Mouse (Mus musculus) liver, postnatal 0 days (tissue): ENCODE results near the gene Rsph10b.

Source experiments
- CTCF ChIP-seq: sonication (generic); IDR thresholded peaks from 2 replicates; pipeline ENCODE4 v1.5.1; 2016; ENCODE audit warnings: antibody characterized with exemption, low read depth
- EP300 ChIP-seq: IDR thresholded peaks from 2 replicates; pipeline ENCODE4 v1.6.1; 2016; ENCODE audit warnings: antibody characterized with exemption, low read depth, mild to moderate bottlenecking

- TF ChIP-seq CTCF = no peak
- TF ChIP-seq EP300 = no peak
Measured at GRCm38 (mm10) chr5:143957101-143957500, 24.3 kb downstream of the Rsph10b start.
